Mouse (Mus musculus) heart, adult 18-20 months (tissue): ENCODE results near the gene Clca2. TPM values are rescaled to one million over a fixed set of nuclear protein-coding genes. Genes with fewer than 3 reads are reported as not detected.

ENCODE experiments used
- DNase-seq, 2 experiments: peaks; one replicate each; pipeline ENCODE4 v3.0.0; 2021 to 2022; ENCODE audit warnings: mixed read lengths in 1 of 2
- long read RNA-seq, 2 experiments: library from polyadenylated mRNA; stranded (forward); transcript quantifications; one replicate each; pipeline ENCODE4 v2.0.0; 2021
- total RNA-seq, 2 experiments: library from RNA; stranded (reverse); gene quantifications; 2 replicates each; pipeline ENCODE4 v1.2.3; 2021

The Clca2 gene
- under 1 TPM in 1 of 2 experiments, not detected in 1; 0.15 TPM for total RNA-seq
- long read RNA-seq, experiment 1 = 0 reads
- long read RNA-seq, experiment 2 = 0 reads

DNA sequence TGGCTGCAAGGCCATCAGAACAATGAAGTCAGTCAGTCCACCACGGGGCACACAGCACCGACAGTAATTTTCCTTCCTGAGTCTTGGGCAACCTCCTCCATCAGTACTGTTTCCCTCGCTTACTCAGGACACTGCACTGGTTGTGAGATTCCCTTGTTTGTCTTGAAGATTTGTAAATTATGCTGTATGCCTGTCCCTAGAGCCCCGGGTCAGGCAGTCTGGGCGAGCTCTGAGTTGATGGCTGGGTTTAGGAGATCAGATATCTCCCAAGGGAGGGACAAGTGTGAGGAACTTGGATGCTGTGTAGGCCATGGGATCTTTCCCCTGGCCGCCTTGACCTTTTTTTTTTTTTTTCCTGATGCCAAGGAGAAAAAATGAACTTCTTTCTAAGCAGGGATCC lies at the start of gene Clca2:
Gene Clca2, minus strand, starts transcription at position 153 of the 400 bp plus-strand sequence.
- no peak for DNase-seq

DNA sequence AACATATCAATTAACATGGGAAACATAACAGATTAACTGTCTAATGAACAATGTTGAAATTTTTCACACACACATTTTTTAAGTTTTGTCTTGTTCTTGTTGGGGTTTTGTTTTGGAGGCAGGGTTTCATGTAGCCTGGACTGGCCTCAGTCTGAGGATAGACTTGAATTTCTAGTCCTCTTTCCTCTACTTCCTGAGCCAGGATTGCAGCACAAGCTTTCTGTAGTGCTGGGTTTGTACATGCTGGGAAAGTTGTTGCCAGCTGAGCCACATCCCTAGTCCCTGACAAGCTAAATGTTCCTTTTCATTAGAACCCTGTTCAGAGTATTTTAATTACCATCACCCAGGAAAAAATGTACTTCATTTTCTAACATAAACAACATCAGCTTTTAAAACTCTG lies 48.7 kb upstream of the Clca2 start:
- DNase-seq = no peak

DNA sequence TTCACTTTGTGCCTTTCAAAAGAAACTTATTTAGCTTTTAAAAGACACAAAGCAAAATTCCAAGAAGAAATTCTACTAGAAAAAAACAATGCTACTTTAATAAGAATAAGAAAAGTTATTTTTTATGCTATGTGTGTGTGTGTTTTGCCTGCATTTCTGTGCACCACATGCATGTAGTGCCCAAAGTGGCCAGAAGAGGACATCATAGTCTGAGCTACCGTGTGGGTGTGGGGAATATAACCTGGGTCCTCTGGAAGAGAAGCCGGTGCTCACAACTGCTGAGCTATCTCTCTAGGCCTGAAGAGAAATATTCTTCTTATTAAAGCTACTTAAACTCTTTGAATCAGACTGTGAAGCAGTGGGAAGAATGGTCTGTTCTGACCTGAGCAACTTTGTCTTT lies 48.2 kb upstream of the Clca2 start:
- DNase-seq = no peak

DNA sequence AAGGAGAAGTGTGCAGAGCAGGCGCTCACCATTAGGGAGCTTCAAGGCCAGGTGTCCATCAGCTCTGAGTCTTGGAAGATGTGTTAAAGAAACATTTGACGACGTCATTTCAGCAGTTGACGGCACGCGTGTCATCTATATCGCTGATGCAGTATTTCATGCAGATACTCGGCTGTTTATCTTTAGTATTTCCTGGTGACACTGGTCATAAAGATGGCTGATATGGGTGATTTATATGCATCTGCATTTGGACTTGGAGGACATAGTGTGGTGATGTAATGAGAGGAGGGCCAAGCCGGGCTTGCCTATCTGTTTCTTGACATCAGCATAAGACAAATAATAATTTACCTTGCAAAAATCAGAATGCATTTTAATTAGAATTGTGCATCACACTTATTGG lies 47.6 kb upstream of the Clca2 start:
- DNase-seq = no peak

DNA sequence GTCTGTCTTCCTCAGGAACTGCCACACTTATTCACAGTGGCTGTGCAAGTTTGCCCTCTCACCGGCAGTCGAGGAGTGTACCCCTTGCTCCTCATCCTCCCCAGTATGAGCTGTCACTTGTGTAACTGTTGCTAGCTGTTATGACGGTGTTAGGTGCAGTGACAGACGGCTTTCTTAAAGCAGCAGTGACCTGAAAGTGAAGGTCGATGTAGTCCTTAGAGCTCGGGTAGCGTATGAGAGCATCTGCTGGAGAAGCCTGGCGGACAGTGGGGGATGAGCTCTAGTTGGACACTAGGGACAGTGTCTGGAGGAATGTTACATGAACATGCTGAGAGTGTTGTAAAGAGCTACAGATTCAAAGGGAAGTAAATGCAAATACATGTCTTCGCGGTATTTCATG lies 44.6 kb upstream of the Clca2 start:
- no peak for DNase-seq

DNA sequence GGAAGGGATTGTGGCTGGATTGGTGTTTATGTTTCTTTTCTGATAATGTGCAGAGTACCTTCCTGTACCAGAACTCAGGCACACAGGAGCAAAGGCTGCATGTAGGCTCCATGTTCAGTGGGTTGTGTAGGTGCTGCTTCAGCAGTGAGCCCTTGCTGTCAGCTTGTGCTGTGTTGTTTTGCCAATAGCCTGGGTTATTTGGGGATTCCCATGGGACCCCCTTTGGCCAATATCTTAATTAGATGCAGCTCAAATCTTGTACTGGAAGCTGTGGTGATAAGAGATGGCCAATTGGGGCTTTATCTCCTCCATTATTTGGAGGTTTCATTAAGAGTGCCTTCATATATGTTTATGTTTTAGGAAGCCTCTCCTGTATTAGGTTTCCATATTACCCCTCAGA lies 43.7 kb upstream of the Clca2 start:
- no peak for DNase-seq

DNA sequence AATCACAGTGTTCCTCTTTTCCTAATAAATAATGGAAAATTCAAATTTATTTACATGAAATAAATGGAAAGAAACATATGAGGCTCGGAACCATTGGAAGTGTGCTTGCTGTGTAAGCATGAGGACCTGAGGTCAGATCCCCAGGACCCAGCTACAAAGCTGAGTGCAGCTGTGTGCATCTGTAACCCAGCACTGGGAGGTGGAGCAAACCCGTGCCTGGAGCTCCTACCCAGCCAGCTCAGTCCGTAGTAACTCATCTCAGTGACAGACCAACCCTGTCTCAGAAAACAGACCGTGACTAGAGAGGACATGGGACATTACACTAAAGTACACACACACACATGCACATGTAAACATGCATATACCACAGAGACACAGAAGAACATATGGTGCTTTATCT lies 41.0 kb upstream of the Clca2 start:
- DNase-seq = no peak

DNA sequence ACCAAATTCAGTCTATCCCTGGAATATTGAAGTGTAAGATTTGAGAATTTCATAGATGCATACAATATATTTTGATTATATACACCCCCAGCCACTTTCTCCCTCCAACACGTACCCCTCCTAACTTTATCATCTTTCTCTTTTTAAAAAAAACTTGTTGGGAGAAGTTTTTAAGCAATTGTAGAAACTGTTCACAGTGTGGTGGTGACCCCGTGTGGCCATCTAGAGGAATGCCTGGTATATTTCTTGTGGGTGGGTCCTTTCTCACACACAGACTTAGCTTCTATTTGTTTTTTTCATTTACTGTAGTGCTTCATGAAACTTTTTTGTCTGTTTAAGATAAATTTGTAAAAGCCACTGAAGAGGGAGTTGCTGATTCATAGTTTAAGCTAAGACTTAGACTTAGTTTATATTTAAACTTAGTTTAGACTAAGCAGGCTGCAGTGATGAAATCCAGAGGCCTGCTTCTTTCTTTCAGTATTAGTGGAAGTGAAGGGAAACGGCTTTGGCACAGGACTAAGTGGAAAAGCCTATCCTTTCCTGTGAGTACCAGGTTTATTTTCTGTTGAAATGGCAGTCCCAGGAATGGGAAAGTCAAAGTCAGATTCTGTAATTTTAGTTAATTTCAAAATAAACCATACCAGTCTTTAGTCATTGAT lies 32.1 kb upstream of the Clca2 start:
- DNase-seq = peak; percentile 15 to 67

DNA sequence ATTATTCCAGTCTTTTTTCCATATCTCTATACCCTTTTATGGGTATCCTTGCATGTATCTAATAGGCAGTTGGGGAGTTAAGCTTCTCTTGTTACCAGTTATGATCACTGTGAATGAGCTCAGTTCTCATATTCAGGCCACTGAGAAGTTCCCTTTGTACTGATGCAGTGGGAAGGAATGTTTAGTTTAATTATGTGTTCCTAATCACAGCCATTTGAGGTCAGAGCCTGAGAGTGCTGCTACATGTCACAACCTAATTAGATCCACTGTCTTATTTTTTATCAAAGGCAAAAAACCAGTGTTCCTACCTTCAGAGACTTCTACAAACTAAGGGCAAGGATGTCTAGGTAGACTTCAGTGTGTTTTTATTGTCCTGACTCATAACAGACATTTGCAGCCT lies 30.1 kb upstream of the Clca2 start:
- DNase-seq = no peak

DNA sequence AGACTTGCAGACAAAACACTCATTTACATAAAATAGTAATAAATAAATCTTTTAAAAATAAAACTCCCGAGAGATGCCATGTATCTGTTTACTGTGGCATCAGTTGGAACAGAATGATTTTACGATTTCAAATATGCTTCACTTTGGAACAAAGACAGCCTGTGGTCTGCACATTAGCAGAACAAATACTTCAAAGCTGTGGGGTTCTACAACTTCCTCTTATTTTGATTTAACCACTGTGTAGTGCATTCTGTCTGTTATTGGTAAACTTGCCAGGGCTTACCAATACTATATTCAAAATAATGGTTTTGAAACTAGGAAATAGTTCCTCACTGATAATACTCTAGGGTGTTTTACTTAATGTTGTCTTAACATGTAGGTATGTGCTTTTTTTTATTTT lies 27.4 kb upstream of the Clca2 start:
- no peak for DNase-seq

DNA sequence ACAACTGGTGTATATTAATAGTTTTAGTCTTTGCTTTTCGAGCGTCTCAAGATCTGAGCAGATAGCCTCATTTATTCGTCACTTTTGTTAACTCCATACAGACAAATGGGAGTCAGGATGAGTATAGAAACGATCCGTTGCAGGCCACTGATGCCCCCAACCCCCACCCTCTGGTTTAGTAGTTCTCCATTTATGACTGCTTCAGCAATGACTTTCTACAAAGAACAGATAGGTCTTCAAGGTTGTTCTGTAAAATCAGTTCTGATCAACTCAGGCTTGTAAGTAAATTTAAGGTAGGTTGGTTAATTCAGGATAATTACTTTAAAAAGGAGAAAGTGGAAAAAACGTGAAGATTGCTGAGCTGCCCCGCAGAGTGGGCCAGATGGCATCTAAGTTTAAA lies 20.2 kb upstream of the Clca2 start:
- no peak for DNase-seq

DNA sequence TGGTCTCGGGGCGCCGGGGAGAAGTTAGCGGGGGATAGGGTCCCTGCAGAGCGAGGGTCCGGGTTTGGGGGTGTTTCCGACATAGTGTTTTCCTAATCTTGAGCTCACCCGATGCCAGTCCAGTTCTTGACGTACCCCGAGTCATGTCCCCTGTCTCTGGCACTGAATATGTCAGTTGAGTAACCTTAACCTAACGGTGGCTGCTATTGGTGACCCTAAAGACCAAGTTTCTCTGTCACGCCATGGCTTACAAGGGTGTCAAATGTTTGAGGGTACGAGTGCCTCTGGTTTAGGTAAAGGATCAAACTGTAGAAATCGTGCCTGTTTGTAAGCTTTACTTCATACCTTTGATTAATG lies 19.7 kb upstream of the Clca2 start:
- DNase-seq = no peak

DNA sequence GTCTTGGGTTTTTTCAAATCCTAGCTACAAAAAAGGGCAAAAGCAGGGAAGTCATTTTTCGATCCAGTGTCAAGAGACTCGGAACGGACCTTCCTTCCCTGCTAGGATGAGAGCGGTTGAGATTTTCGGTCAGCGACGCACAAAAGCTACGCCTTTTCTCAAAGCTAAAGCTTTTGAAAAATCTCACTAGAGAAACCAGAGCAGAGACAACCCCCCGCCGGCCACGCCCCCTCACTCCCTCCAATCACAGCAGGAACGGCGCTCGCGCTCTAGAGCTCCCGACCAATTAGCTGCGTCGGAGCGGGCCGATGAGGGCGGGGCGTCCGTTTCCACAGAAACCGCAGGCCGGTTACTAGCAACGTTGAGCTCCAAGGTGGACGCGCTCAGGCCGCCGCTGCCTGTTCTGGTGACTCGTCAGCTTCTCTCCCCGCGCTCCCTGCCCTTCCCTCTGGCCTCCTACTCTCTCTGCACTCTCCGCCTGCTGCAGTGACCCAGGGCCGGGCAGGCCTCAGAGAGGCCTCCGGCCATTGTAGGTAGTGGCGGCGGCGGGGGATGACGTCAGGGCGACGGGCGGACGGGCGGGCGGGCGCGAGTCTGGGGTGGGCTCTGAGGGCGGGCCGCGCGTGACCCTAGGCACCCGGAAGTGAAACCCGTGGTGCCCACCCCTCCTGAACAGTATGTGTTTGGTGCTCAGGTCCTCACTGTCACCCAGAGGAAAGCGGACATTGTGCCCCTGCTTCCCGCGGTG lies 19.2 kb upstream of the Clca2 start, which contains the start of gene Odf2l:
Gene Odf2l, plus strand, starts transcription at position 335 of the 748 bp plus-strand sequence.
- peak; percentile 98 for DNase-seq

DNA sequence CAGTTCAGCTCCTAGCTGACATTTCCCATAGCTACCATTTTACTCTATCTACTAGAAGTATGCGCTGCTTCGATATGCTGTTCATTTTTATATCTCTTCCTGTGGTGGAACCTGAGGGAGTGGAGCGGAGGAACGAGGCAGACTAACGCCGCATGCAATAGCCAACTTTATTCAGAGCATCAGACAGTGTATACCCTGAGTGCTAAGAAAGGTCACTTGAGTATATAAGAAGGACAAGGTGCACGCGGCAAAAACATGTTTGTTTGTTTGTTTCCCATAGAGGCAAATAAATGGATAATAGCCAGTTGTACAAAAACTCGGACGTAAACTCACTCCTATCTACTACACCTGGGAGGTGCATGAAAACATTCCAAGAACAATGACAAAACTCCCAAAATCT lies 18.4 kb upstream of the Clca2 start:
- no peak for DNase-seq

DNA sequence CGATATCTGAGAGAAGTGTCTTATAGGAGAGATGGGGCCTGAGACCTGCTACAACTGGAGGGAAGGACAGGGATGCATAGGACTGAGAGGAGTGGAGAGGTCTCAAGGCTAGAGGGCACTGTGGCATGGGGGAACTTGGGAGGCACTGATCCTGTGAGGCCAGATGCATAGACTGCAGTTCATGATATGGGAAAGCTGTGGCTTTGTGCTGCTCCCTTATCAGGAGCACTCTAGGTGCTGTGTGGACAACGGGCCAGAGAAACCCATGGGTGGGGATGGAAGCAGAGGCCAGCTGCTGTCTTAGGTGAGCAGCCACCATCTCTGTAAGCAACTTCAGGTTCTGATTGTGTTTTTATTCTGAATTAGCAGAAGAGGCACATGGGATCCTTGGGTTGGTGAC lies 15.9 kb upstream of the Clca2 start:
- DNase-seq = no peak

DNA sequence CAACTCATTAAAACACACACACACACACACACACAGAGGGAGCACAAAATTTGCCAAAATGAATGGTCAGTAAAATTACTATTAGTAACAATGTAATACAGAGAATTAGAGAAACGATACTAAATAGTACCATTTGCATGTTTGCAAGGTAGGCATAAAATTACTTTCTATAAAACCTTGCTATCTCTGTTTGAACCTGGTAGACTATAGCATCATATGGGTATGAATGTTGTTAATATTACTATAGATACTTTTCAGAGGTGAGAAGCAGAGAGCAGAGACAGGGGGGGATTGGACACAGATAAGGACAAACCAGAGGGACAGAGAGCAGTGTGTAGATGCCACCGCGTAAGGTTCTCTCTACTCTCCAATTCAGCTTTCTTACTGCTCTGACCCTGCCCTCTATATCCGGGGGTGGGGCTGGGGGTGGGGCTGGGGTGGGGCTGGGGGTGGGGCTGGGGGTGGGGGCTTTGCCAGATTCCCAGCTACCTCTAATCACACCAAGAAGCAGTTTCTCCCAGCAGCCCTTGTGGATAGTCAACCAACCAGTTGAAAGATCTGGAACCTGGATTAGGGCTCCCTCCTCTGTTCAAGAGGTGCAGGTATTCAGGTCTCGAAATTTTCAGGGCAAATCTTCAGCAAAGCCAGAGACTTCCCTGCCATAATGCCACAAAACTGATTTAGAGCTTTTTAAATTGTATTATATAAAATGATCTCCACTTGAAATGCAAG lies 6.7 kb upstream of the Clca2 start:
- no peak for DNase-seq

DNA sequence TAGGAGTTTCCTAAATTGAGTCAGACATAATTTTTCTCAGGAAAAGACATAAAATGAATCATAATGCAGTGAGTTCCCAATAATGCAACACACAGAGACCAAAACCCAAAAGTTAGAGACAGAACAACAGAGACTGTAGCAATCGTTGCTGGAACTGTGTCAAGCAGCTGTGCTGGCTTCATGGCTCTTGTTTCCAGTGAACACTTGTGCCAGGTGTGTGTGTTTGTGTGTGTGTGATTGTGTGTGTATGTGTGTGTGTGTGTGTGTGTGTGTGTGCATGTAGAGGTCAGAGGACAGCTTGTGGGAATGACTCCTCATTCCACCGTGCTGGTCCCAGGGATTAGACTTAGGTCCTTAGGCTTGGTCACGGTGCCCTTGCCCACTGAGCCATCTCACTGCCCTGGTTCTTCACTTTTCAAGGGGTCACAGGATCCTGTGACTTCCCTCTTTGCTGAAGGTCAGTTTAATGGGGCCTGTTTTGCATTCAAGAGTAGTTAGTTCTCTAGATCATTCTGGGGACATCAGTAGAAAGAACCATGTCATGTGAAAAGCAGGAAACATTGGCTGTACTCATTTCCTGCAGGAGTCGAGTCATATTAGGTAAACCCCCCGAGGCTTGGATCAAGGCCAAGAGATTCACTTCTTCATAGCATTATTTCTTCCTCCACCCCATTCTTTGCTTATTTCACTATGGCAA lies 6.0 kb upstream of the Clca2 start:
- peak in 1 of 2 experiments; percentile 22 for DNase-seq

DNA sequence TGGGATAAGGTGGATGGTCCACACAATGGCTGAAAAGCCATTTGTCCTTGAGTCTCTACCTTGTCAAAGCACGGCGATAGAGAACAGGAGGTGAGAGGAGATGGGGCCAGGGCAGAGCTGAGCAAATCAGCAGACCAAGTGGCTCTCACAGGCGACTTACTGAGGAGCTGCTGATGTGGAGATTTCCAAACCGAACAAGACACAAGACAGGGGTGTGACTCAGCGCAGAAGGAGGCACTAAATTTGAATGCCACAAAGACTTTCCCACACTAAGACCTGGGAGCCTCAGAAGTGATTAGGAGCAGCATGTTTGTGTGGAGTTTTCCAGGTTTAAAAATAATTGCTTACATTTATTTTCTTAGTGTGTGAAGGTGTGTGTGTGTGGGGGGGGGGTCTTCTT lies 4.5 kb upstream of the Clca2 start:
- DNase-seq = no peak

DNA sequence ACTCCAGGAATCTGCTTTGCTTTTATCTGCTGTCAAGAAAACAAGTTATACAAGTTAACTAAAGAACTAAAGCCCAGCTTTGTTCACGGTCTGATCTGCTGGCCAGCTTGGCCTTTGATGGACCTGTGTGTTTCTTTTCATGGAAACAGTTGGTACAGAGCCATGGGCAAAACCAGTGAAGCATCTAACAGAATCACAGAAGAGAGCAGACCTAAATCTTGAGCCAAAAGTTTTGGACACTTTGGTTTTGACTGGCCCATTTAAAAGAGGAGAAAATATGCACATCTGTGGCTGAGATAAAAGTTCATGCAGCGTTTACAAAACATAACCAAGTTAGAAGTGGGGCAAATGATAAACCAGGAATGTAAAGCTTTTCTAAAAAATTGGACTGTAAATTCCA lies 4.1 kb upstream of the Clca2 start:
- no peak for DNase-seq

DNA sequence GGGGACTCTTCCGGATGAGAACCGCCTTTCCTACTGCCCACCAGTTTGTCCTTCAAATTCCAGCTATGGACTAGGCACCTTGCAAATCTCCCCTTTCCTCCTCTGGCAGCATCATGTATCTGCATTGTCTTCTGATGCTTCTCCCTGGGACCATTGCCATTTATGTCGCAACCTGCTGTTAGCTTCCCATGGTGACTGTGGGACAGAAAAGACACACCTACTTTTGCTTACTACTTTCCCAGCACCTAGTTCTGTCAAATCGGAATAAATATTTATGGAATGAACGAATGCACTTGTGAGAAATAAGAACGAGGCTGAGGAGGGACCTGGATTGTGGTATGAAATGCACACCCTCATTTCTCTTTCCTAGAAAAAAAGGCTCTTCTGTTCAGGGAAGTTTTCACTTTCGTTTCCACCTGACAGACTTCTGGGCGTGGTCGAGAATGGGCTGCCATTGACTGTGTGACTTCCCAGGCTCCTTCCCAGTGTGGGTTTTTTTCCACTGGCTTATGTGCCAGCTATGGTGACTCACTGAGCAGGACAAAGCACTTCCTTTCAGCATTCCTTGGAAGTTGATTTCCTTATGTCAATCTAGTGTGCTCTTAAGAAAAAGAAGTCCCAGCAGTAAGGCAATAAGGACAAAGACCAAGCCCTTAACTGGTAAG lies 2.8 kb upstream of the Clca2 start:
- DNase-seq = peak; percentile 50 to 82

DNA sequence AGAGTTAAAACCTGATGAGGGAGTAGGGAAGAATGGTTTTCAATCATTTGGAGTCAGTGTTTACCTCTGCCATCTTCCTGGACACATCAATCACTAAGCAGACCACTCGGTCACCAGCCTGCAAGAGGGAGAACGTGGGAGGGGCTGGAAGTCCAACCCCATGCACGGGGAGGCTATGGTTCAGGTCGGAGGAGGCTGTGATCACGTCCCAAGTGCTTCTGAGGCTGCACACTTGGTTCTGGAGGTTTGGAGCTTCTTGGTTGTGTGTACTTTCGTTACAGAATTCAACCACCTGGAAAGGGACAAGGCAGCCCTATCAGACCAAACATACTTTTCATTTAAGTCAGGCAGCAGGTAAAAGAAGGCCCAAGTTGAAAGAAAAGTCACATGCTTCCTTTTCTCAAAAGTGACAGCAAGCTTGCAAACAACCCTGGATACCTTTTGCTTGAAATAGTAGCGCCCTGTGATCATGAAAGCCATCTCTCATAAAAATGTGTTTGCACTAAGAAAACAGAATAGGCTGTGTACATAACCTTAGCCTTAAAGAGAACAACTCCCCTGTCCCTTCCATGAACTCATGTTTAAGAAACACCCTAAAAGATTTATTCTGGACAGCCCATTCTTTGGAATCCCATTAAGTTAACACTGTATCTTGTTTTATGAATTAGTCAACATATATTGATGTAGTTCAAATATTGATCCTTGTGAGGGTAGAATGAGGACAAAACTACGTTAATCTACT lies 11.2 kb downstream of the Clca2 start:
- DNase-seq = no peak
